Mouse (Mus musculus) erythroid progenitor cell, adult 5-6 weeks (primary cell): Measurements from ENCODE around the gene Isoc2a. TPM values are rescaled to one million over a fixed set of nuclear protein-coding genes. Genes with fewer than 3 reads are reported as not detected.
"Not testable (repeated sequence)": the region's sequence is repeated elsewhere in the genome, so short reads cannot be mapped to it uniquely, and the experiment has no call there.

Source experiments
- ATAC-seq: replicated peaks from 2 replicates; pipeline ENCODE4 v1.8.0; 2016; ENCODE audit warnings: moderate number of reproducible peaks, mild to moderate bottlenecking, moderate TSS enrichment, inconsistent platforms; ENCODE audit not compliant: poor library complexity, low FRiP score, severe bottlenecking
- total RNA-seq, 2 experiments: library from RNA; stranded (forward) in 1 of 2; stranded (reverse) in 1 of 2; fragments of 150-400 nt in 1 of 2; fragments of 186-747, 209-891 nt in 1 of 2; gene quantifications; 2 replicates each; pipeline versions ENCODE4 v1.2.3 to v1.2.4; 2015 to 2017; ENCODE audit warnings: low replicate concordance in 2 of 2

Isoc2a gene
- total RNA-seq (2015; ENCODE audit: low replicate concordance) (2.2 TPM in 1 of 2 replicates, not detected in the other), total RNA-seq (2017; ENCODE audit: low replicate concordance) (0.26 and 1.8 TPM in 2 replicates)

DNA sequence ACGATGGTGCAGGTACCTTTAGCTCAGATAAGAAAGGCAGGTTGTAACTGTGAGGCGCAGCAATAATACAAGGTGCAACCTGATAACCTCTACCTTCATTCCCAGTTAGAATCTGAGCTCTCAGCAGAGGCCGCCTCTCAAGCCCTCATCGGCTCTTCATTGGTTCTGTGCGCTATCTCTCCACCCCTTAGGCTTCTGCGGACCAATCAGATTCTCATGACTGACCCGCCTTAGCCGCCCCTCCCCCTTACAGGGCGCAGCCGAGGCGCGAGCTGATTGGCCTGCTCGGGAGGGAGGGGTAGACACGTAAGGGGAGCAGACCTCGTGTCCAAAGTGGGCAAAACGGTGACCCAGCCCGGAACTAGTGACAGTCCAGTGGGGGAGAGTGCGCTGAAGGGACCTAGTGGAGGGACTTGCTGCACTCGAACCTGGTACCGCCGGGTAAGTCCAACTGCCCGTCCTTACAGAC lies at the start of gene Isoc2a:
Gene Isoc2a (plus strand): TSS at position 401 of the 469 bp plus-strand sequence.
- peak; percentile 99 for ATAC-seq

DNA sequence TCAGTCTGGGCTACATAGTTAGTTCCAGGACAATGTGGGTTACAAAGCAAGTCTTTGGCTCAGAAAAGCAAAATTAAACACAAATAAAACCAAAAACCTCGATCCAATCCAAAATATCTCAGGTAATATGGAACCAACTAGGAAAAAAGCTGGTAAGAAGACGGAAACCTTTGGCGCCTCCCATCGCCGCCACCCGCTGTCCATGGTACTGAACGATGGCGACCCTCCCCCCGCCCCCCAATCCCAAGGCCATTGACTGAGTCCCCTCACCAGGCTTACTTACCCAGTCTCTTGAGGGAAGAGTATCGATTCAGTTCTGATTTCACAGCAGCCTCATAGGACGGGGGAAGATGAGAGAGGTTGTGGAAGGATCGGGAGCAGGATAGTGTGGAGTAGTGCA lies 46.5 kb upstream of the Isoc2a start:
- ATAC-seq: no peak

DNA sequence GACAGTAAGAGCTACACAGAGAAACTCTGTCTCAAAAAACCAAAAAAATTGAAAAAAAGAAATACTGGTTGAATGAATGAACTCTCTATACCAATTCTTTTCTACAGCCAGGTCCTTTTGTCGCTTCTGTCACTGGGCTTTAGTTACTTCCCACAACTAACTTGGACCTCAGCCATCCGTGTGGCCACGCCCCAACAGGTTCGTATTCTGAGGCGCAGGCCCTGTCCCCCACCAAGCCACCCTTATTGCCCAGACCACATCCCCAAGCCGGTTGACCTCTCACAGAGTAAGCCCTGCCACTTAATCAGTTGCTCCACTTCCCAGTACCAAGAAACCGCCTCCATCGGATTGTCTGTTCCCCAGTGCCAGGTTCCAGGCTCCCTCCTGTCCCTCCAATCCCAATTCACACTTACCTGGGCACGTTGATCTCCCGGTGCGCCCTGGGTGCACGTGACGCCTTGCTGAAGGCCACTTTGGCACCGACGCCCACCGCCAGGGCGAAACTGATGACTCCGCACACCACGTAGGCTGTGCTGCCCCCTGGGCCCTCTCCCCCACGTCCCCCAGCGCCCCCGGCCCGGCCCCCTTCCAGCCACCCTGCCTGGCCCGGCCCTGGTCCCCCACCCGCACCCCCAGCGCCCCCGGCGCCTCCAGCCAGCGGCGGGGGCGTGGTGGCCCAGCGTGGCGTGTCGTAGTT lies 41.2 kb upstream of the Isoc2a start:
- ATAC-seq: no peak

DNA sequence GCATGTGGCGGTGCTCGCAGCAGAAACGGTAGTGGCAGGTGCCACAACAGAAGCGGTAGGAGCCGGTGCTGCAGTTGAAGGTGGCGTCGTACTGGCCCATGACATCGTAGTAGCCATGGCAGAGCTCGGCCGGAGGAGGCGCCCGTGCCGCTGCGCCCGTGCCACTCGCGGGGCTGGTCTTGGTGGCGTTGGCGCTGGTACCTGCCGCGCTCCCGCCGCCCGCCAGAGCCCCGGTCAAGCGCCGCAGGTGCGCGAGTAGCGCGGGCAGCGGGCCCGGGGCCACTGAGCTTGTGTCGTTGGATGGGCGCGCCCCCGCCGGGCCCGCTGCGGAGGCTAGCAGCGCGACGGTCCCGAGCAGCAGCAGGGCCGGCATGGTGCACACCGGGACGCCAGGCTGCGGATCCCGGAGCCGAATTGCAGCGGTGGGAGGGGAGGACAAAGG lies 40.6 kb upstream of the Isoc2a start:
- ATAC-seq: no peak

DNA sequence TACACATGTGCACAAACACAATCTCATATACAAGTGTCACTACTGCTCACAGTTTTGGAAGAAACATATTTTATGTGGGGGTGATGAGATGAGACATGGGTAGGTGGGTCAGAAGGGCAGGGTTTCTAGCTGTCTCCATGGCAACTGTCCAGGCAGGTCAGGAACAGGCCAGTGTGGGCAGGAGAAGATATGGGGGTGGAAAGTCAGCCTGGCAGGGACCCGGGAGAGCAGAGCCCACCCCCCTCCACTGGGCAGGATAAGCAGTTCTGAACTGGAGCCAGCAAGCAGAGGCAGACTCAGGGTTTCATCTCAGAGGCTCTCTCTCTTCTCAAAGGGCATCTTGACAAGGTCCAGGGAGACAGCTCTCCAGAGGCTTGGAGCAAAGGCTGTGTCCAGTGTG lies 39.3 kb upstream of the Isoc2a start:
- no peak for ATAC-seq

DNA sequence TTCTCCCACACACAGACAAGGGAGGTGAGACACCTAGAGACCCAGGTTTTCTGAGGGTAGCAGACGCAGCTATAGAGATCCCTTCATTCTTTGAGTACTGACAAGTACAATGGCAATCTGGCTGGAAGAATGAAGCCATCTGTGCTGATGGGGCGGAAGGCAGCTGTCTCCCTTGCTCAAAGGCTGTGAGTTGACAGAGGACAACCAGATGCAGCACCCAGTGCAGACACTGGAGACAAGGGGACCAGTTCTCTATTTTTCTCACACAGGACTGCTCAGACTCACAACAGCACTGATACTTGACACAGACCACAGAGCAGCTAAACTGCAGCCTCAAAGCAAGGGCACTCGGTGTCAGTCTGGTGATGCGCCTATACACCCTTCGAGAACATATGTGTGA lies 34.9 kb upstream of the Isoc2a start:
- ATAC-seq: no peak

DNA sequence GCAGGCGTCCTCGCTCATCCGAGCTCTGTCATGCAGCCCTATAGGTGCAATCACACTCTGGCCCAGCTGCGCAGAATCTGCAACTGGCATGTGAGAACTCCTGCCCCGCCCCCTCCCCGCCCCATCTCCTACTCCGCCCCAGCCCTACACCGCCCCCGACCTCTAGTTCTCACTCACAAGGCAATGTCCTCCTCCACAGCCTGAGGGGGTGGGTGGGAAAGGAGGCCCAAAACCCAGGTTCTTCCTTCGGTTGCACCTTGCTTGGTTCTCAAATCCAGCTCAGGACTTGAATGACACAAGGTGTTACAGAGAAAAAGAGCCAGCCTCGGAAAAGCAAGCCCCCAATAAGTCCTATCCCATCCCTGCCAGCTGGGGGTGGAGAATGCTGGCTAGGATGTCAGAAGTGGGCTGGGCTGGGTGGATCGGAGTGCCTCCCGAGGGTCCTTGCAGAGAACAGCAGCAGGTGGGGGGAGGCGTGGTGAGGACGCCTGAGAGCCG lies 34.3 kb upstream of the Isoc2a start:
- ATAC-seq: no peak

DNA sequence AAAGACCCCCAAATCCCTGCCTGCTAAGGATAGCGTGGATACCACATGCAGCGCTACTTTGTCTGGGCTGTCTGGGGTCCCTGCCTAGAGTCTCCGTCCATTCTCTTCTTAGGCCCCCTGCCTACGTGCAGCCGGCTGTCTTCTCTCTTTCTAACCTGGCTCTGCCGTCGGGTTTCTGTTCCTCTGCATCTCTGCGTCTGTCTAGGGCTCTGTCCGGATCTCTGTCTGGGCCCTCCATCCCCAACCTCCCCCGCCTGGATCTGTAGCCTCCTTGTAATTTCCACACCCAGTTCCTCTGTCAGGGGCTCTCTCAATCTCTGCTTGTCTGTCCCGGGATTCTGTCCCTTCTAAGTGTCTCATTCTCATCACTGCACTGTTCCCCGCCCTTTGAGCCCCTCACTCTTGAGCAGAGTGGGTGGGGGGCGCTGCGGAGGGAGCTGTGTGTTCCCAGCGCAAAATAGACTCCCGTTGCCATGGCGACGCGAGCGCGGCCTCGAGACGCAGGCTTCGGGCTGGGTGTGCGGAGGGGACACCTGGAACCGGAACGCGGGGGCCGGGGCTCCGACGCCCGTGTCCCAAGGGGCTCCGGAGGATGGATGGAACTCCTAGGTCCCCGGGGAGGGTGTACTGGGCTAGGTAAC lies 33.2 kb upstream of the Isoc2a start:
- ATAC-seq: no peak

DNA sequence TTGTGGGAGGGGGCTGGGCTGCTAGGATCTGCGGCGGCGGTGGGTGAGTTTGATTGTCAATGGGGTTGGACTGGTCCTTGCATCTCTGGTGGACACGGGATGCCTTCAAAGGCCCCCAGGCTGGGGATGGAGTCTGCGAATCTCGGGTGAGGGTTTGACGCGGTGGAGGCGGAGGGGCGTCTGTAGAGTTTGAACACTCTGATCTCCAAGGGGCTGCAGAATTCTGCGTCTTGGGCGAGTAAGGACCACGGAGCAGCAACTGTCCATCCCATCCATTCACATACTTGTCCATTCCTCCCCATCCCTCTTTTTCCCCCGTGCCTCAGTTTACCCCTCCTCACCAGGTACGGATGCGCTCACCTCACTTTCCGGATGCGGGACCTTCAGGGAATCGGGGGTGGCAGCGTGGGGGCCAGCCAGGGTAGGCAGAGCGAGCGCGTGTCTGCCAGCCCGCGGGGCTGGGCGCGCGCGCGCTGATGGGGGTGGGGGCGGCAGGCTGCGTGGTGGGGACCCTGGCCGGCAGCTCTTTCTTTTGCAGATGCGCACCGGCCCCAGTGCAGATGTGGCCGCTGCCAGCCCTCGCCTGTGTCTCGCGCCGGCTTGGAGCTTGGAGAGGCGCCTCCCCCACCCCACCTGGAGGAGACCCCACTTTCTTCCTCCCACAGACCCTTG lies 32.6 kb upstream of the Isoc2a start, which contains the start of gene Shisa7:
Gene Shisa7 (minus strand): TSS at position 452 of the 672 bp plus-strand sequence.
- ATAC-seq: no peak

DNA sequence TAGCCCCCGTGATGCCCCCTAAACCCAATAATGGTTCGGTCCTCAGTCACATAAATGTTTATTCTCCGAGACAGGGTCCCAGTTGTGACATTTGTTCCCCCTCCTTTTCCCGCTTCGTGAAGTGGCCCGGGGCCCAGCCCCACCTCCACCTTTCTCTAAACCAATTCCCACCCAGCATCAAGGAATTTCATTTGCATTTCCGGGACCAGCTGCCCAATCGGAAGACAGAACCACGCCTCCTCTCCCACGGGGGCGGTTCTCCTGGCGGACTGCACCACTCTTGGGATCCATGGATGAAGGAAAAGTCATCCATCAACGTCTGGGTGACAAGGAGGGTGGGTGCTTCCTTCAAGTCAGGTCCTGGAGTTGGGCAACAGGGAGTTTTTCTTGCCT lies 32.0 kb upstream of the Isoc2a start:
- no peak for ATAC-seq

DNA sequence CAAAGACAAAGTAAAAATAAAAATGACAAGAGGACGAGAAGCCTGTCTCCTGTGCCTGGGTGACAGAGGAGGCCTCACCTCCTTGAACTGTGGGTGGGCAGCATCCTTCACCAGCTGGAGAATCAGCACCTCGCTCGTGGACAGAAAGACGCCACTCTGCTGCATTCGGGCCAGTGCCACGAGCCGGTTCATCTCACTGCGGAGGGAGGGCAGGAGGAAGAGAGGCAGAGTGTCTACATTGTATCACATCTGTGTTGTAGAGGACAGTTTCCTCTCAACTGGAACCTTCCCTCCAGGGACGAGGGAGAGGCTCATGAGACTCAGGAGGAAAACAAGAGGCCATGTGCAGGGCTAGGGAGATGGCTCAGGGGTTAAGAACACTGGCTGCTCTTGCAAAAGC lies 27.6 kb upstream of the Isoc2a start:
- no peak for ATAC-seq

DNA sequence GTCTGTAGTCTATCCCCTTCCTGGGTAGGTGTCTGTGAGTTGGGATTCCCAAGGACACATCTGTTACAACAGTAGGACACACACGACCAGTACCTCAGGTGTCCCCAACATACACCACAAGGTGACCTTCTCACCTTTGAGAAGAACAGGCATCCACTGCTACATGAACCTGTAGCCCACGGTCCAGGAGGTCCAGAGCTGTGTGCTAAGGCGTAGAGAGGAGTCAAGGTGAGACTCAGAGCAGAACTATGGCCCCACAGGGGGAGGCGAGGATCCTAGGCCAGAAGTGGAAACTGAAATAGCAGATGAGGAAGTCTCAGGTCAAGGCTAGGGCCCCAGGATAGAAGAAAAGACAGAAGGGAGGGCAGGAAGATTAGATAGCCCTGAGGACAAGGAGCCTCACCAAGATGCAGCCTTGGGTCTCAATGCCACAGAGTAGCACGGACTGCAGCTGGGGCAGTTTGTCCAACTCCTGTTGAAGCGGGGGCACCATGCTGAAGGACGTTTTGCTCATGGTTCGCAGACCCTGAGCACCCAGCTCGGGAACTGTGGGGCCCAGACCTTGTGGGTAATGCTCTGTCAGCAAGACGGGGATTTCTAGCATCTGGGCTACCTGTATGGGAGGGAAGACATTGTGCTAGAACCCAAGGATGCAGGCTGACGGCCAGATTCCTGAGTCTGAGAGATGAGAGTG lies 26.2 kb upstream of the Isoc2a start:
- ATAC-seq: no peak

DNA sequence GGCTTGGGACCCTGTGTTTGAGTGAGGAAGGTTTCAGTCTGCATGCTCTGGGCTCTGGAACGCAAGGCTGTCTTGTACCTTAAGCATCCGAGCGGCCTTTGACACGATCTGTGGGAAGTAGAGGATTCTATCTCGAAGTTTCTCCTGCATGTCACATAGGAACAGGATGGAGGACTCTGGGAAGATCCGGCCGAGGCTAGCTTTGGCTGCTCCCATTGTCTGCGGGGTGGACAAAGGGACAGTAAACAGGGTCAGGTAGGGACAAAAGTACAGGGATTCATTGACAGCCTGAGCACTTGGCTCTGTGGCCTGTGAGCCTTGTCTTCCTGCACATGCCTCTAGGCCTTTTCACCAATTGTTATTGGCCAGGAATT lies 25.7 kb upstream of the Isoc2a start:
- ATAC-seq: no peak

DNA sequence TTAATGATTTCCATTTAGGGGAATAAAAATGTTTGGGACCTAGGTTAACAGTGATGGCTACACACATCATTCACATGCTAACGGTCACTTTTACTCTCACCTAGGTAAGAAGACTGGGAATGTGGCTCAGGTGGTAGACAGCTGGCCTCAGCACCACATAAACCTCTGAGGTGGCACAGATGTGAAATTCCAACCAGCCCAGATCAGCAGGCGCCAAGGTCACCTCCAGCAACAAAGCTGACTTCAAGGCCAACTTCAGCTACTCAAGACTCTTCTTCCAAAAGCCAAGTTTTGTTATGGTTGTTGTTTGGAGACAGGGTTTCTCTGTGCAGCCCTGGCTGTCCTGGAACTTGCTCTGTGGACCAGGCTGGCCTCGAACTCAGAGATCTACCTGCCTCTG lies 23.3 kb upstream of the Isoc2a start:
- no peak for ATAC-seq

DNA sequence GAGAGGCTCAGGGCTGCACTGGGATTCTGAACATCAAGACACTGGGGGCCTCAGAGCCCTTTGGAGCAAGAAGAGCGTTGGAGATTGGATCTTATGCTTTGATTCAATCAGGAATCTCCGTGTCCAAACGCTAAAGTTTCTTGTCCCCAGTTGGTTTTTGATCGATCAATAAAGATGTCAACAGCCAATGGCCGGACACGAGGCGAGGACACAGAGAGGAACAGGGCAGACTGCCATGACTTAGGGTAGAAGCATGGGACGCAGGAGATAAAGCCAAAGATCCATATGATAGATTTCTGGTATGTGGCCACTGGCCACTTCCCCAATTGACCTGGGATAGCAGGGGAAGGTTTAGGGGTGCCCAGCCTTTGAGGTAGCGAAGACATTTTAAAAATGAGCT lies 20.4 kb upstream of the Isoc2a start:
- no peak for ATAC-seq

DNA sequence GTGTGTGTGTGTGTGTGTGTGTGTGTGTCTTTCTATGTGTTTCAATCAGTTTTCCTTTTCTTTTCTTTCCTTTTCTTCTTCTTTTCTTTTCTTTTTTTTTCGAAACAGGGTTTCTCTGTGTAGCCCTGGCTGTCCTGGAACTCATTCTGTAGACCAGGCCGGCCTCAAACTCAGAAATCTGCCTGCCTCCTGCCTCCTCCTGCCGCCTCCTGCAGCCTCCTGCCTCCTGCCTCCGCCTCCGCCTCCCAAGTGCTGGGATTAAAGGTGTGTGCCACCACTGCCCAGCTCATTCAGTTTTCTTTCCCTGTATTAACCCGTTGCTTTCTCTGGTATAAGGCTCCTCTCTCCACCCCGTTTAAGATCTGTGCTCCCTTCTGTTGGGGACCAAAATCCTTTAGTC lies 19.6 kb upstream of the Isoc2a start:
- no peak for ATAC-seq

DNA sequence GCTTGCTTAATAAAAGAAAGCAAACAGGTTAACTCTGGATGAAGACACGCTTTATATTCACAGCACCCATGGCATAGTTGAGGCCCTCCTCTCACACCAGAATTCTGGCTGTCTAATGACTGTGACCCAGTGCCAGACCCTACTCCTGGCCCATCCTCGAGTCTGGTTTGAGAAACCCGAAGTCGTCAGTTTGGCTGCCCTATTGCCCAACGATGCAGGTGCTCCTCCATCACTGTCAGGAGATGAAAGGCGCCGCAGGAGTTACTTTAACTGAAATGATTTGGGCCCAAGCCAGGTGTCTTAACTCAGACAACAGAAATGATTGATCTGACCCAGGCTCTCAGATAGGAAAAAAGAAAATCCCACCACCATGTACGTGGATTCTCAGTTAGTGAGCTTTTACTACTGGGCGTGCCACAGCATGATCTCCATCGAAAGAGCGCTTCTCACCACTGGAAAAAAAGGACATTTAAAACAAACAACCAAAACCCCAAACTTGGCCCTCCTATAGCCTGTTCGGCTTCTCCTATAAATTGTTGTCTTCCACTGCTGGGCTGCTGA lies 17.5 kb upstream of the Isoc2a start:
- ATAC-seq: no peak

DNA sequence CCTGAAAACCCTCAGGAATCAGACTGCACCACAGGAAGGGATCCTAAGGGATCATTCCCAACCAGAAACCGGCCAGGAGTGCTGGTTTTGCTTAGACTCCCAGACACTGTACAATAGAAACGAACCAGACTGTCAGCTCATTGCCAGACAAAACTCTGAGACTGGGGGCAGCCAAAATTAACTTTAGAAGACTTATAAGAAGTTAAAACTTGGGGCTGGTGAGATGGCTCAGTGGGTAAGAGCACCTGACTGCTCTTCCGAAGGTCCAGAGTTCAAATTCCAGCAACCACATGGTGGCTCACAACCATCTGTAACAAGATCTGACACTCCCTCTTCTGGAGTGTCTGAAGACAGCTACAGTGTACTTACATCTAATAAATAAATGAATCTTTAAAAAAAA lies 16.0 kb upstream of the Isoc2a start:
- ATAC-seq: not testable (repeated sequence)

DNA sequence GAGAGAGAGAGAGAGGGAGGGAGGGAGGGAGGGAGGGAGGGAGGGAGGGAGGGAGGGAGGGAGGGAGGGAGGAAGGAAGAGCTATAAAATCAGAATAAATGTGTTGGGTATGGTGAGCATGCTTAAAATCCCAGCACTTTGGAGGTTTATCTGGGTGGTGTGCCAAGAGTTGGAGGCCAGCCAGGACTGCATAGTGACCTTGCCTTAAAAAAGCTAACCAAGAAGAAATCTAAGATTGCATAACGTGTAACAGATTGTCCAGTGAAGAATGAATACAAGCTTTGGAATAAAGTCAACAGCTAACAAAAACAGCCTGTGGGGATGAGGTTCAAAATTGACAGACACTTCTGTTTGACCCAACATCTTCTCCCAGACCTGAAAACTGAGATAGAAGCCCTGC lies 13.9 kb upstream of the Isoc2a start:
- ATAC-seq: no peak

DNA sequence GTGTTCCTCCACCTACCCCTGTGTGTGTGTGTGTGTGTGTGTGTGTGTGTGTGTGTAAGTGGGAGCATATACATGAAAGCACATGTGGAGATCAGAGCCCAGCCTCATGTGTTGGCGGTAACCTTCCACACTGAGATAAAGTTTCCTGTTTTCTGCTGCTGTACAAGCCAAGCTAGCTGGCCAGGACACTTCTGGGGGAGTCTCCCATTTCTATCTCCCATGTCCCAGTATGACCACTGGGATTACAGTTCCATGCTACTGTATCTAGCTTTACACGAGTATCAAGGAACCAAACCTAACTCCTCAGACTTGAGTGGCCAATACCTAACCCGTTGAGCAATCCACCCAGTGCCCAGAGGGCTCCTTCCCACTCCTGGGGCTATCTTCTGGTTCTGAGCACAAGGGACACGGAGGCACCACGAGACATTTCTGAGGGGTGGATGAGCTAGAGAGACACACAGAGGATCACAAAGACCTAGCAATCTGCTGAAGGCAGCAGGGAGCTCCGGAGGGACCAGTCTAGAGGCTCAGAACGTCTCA lies 13.3 kb upstream of the Isoc2a start:
- no peak for ATAC-seq
